Mouse (Mus musculus) kidney, adult 2 months (tissue): Measurements from ENCODE around the gene Myo18b.

ENCODE experiments used
- CTCF ChIP-seq: fragments of 200-500 bp; conservative IDR thresholded peaks from 2 replicates; pipeline ENCODE4 v1.5.1; 2011; ENCODE audit warnings: low read depth, mild to moderate bottlenecking, control low read depth, low read length, moderate library complexity, mixed read lengths; ENCODE audit not compliant: insufficient read depth, insufficient read length
- POLR2A ChIP-seq: fragments of 200-500 bp; IDR thresholded peaks from one replicate; pipeline ENCODE4 v1.6.1; 2011; ENCODE audit warnings: low read depth, low read length, control low read depth

DNA sequence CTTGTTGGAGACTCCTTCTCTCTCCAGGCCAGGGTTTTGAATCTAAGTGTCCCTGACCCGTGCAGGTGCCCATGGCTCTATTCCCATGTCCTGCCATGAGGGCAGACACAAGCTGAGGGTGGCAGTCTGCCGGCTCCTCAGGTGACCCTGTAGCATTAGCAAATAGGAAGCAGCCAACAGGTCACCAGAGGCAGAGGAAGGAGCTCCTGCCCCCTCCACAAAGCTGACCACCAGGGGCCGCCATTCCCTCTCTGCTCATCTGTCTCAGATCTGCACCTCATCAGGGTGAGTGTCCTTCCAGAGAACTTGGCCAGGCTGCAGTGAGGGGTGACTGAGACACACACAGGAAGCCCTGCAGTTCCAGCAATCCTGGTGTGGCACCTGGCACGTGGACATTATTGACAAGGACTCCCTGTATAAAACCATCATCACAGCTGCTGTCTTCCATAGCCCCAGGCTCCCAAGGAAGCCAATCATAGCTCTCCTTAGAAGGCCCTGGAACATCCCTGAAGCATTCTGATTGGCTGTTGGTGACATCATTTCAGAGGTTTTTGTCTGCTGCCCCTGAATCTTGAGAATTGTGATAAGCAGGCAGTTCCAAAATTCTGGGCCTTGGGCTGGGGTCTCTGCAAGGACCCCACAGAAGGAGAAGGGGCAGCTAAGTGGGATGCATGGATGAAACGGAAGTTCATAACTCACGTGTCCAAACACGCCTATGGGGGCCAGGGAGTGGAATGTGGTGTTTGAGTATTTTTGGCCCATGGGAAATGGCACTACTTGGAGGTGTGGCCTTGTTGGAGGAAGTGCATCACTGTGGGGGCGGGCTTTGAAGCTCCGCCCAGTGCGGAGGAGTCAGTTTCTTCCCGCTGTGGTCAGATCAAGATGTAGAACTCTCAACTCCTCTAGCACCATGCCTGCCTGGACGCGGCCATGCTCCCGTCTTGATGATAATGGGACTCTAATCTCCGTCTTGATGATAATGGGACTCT is 104.1 kb downstream of the Myo18b start:
- 0 out of 2 replicates have a peak, but pooled peaks have one; percentile 9 for TF ChIP-seq CTCF
- TF ChIP-seq POLR2A: no peak
